Mouse (Mus musculus): ENCODE measurements around the gene Nek8. TPM values are rescaled to one million over a fixed set of nuclear protein-coding genes. Genes with fewer than 3 reads are reported as not detected.
A peak's percentile ranks its signal among the peaks of the same experiment; 100 is the strongest.

Gene Nek8
- polyA plus RNA-seq, 2 experiments: 7.4 to 10.6 TPM

- peak; percentile 74 for ATAC-seq (ENCODE audit: insufficient read depth)
- peak; percentile 89 to 93 (median 93) for DNase-seq (ENCODE audit: low read depth in 3 of 3, low spot score in 3 of 3)
- peak within 1 kb of the TSS; percentile 86 to 99 for H3K4me3 ChIP-seq (ENCODE audit: insufficient read depth in 1 of 2, low read depth in 2 of 2, low read length in 2 of 2)
- peak within 1 kb of the TSS; percentile 94 for H3K9ac ChIP-seq (replicated peaks)
- H3K4me2 ChIP-seq (ENCODE audit: low read depth): peak within 1 kb of the TSS; percentile 99
- no peaks in the 10 kb centered on the region for H3K9me3 ChIP-seq (ENCODE audit: control insufficient read depth, low read length)
- peak within 1 kb of the TSS; percentile 69 for H3K27ac ChIP-seq
- TF ChIP-seq CTCF (IDR thresholded peaks at IDR 0.05; ENCODE audit: low read depth) (peak; percentile 55), EP300 (IDR thresholded peaks at IDR 0.05; ENCODE audit: low read depth) (peak; percentile 48; the same call in 1 of the 2 replicates)
- peaks cover 17% of the 10 kb centered on the region for H3K27me3 ChIP-seq (ENCODE audit: control insufficient read depth, insufficient read depth, low read length)
- under 1% methylated on average over 38 of the region's 38 CpGs for WGBS (ENCODE audit: insufficient replicate concordance)
- H3K36me3 ChIP-seq (replicated peaks; ENCODE audit: control insufficient read depth, insufficient read depth, low read depth): peaks cover 34% of the 10 kb centered on the region
- peaks cover 13 to 21% of the 10 kb centered on the region in 2 experiments for H3K4me1 ChIP-seq (replicated peaks; ENCODE audit: control insufficient read depth in 2 of 2, insufficient read depth in 2 of 2, low read length in 1 of 2)
These were observed 6.7 kb upstream of the Nek8 start, which contains the start of gene Rpl23a for GRCm38 (mm10) chr11:78182961-78183844. TSS of gene Rpl23a (minus strand) at chr11:78183584.

- Histone ChIP-seq H3K27me3 (ENCODE audit: control insufficient read depth, insufficient read depth, low read length) (peaks cover 9% of the 10 kb centered on the region), H3K4me2 (ENCODE audit: low read depth) (peak overlapping the region; percentile 99), H3K9ac (replicated peaks) (peak overlapping the region; percentile 94), H3K4me1 (replicated peaks; ENCODE audit: control insufficient read depth in 2 of 2, insufficient read depth in 2 of 2, low read length in 1 of 2) (peaks cover 13 to 21% of the 10 kb centered on the region in 2 experiments), H3K4me3 (ENCODE audit: insufficient read depth in 1 of 2, low read depth in 2 of 2, low read length in 2 of 2) (peak overlapping the region; percentile 86 to 99), H3K27ac (peak overlapping the region; percentile 69), H3K9me3 (ENCODE audit: control insufficient read depth, low read length) (no peaks in the 10 kb centered on the region), H3K36me3 (replicated peaks; ENCODE audit: control insufficient read depth, insufficient read depth, low read depth) (peaks cover 34% of the 10 kb centered on the region)
- DNase-seq (ENCODE audit: low read depth in 3 of 3, low spot score in 3 of 3): no peak
- TF ChIP-seq EP300 (IDR thresholded peaks at IDR 0.05; ENCODE audit: low read depth) (no peak), CTCF (IDR thresholded peaks at IDR 0.05; ENCODE audit: low read depth) (no peak)
- no peak for ATAC-seq (ENCODE audit: insufficient read depth)
- under 1% methylated on average over 7 of the region's 7 CpGs for WGBS (ENCODE audit: insufficient replicate concordance)
These were observed 6.0 kb upstream of the Nek8 start for GRCm38 (mm10) chr11:78182450-78182849.

GRCm38 (mm10) chr11:78181830-78182357 lies 5.4 kb upstream of the Nek8 start:
- Histone ChIP-seq H3K36me3 (replicated peaks; ENCODE audit: control insufficient read depth, insufficient read depth, low read depth) (peaks cover 34% of the 10 kb centered on the region), H3K27me3 (ENCODE audit: control insufficient read depth, insufficient read depth, low read length) (peaks cover 4% of the 10 kb centered on the region; the same call in 1 of the 2 replicates), H3K4me1 (replicated peaks; ENCODE audit: control insufficient read depth in 2 of 2, insufficient read depth in 2 of 2, low read length in 1 of 2) (peaks cover 13 to 21% of the 10 kb centered on the region in 2 experiments), H3K27ac (peak overlapping the region; percentile 69), H3K4me2 (ENCODE audit: low read depth) (peak overlapping the region; percentile 99), H3K4me3 (ENCODE audit: insufficient read depth in 1 of 2, low read depth in 2 of 2, low read length in 2 of 2) (peak overlapping the region; percentile 86 to 99), H3K9me3 (ENCODE audit: control insufficient read depth, low read length) (no peaks in the 10 kb centered on the region), H3K9ac (replicated peaks) (peak overlapping the region; percentile 94)
- TF ChIP-seq EP300 (IDR thresholded peaks at IDR 0.05; ENCODE audit: low read depth): no peak
- no peak for TF ChIP-seq CTCF (IDR thresholded peaks at IDR 0.05; ENCODE audit: low read depth)
- WGBS (ENCODE audit: insufficient replicate concordance): 23% methylated on average over 2 of the region's 2 CpGs
- no peak for ATAC-seq (ENCODE audit: insufficient read depth)
- no peak for DNase-seq (ENCODE audit: low read depth in 3 of 3, low spot score in 3 of 3)

GRCm38 (mm10) chr11:78180081-78180761 lies 3.7 kb upstream of the Nek8 start:
- H3K9ac ChIP-seq (replicated peaks): peak overlapping the region; percentile 99
- H3K9me3 ChIP-seq (ENCODE audit: control insufficient read depth, low read length): no peaks in the 10 kb centered on the region
- H3K4me3 ChIP-seq (ENCODE audit: insufficient read depth in 1 of 2, low read depth in 2 of 2, low read length in 2 of 2): peak overlapping the region; percentile 85 to 86
- DNase-seq (ENCODE audit: low read depth in 3 of 3, low spot score in 3 of 3) (no peak), ATAC-seq (ENCODE audit: insufficient read depth) (no peak)
- H3K4me1 ChIP-seq (replicated peaks; ENCODE audit: control insufficient read depth in 2 of 2, insufficient read depth in 2 of 2, low read length in 1 of 2): peaks cover 16 to 28% of the 10 kb centered on the region in 2 experiments
- no peaks in the 10 kb centered on the region for H3K27me3 ChIP-seq (ENCODE audit: control insufficient read depth, insufficient read depth, low read length)
- peaks cover 34% of the 10 kb centered on the region for H3K36me3 ChIP-seq (replicated peaks; ENCODE audit: control insufficient read depth, insufficient read depth, low read depth)
- no peak for TF ChIP-seq CTCF (IDR thresholded peaks at IDR 0.05; ENCODE audit: low read depth)
- TF ChIP-seq EP300 (IDR thresholded peaks at IDR 0.05; ENCODE audit: low read depth): no peak
- H3K27ac ChIP-seq: peak overlapping the region; percentile 96
- peak overlapping the region; percentile 99 for H3K4me2 ChIP-seq (ENCODE audit: low read depth)
- WGBS (ENCODE audit: insufficient replicate concordance): 27% methylated on average over 6 of the region's 6 CpGs

Measured in liver, embryonic 14.5 days (tissue).